Mouse (Mus musculus): ENCODE measurements around the gene Uhrf2. TPM values are rescaled to one million over a fixed set of nuclear protein-coding genes. Genes with fewer than 3 reads are reported as not detected.
"Not testable (repeated sequence)": the region's sequence is repeated elsewhere in the genome, so short reads cannot be mapped to it uniquely, and the experiment has no call there.

Gene Uhrf2
- polyA plus RNA-seq, 1 experiment: 17.2 TPM

DNA sequence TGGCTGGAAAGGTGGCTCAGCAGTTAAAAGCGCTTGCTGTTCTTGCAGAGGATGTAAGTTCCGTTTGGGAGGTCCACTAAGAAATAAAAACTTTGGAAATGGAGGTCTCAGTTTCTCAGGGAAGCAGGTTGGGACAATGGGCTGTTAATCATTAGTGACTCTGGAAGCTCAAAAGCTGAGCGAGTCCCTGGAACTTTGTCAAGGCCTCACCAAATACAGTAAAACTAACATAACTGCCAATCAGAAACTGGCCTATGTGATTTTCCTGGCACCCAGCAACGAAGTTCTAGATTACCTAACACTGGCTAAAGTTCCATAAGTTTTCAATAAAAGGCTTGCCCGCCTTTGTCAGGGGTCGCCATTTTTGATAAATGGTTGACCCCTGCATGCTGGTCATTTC lies 14.2 kb upstream of the Uhrf2 start:
- Histone ChIP-seq H3K27me3 (ENCODE audit: control insufficient read depth, insufficient read depth, insufficient read length) (peaks cover 11% of the 10 kb centered on the region), H3ac (ENCODE audit: control insufficient read depth, insufficient read length) (no peak overlapping the region), H3K79me2 (ENCODE audit: control insufficient read depth, insufficient read depth) (no peaks in the 10 kb centered on the region), H3K4me2 (ENCODE audit: low read depth) (no peak overlapping the region), H3K36me3 (ENCODE audit: control insufficient read depth, insufficient read depth) (no peaks in the 10 kb centered on the region), H3K4me3 (no peak overlapping the region)
- TF ChIP-seq MYOD1 (IDR thresholded peaks at IDR 0.05; ENCODE audit: control insufficient read depth in 1 of 3, insufficient read length in 2 of 3, low read depth in 2 of 3) (no peak), MAX (IDR thresholded peaks at IDR 0.05; ENCODE audit: low read depth) (no peak), REST (IDR thresholded peaks at IDR 0.05; ENCODE audit: insufficient read depth, insufficient read length) (no peak), CEBPB (IDR thresholded peaks at IDR 0.05; ENCODE audit: insufficient read depth, poor library complexity, severe bottlenecking) (no peak), TCF12 (IDR thresholded peaks at IDR 0.05; ENCODE audit: insufficient read depth, poor library complexity, severe bottlenecking) (no peak)

DNA sequence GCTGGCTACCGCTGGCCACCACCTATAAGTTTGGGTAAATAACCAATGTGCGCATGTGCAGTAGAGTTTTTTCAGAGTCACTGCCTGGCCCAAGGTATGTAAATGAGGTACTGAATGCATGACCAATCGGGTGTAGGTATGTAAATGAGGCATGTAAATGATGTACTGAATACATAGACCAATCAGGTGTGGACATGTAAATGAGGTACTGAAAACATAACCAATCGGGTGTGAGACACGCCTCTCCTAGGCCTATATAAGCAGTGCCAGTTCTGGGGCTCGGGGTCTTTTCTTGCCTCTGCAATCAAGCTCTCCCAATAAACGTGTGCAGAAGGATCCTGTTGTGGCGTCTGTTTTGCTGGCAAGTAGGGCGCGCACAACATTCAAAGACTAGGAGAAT lies 6.9 kb upstream of the Uhrf2 start:
- not testable (repeated sequence) for H3K36me3 ChIP-seq (ENCODE audit: control insufficient read depth, insufficient read depth); H3K79me2 ChIP-seq (ENCODE audit: control insufficient read depth, insufficient read depth); H3K4me2 ChIP-seq (ENCODE audit: low read depth); H3K27me3 ChIP-seq (ENCODE audit: control insufficient read depth, insufficient read depth, insufficient read length); H3K4me3 ChIP-seq; H3ac ChIP-seq (ENCODE audit: control insufficient read depth, insufficient read length)

DNA sequence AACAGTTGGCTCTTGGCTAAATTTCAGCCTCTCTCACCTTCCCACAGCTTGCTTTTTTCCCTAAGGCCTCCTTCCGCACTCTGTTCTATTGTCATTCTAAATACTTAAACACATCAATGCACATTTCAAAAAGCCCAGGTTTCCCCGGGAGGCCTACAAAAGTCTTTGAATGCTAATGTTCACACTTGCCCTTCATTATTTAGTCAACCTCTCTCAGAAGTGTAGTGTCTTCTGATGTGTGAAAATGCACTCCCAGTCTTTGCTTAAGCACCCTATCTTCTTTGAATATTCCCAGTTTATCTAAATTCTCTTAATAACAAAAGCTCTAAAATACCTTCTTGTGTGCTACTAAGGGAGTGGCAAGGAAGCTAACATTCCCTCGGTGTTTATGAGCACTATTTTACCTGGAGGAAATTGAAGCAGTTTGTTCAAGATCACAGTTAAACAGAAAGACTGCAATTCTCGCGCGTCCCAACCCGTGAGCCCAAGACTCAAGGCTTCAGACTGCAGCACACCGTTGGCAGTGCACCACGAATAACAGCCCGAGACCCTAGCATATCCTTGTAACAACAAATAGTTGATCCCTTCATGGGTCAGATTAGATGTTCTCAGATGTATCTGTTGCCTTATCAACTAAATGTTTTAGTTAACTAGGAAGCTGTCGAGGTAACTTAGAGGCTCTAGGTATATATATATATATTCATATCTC lies 1.2 kb upstream of the Uhrf2 start:
- Histone ChIP-seq H3ac (ENCODE audit: control insufficient read depth, insufficient read length) (no peak overlapping the region), H3K4me3 (peak overlapping the region; percentile 67)
- TF ChIP-seq MAX (IDR thresholded peaks at IDR 0.05; ENCODE audit: low read depth) (no peak), MYOG (IDR thresholded peaks at IDR 0.05; ENCODE audit: control insufficient read depth in 1 of 3, insufficient read depth in 1 of 3, insufficient read length in 2 of 3, low read depth in 2 of 3) (no peak), MYOD1 (IDR thresholded peaks at IDR 0.05; ENCODE audit: control insufficient read depth in 1 of 3, insufficient read length in 2 of 3, low read depth in 2 of 3) (no peak)

DNA sequence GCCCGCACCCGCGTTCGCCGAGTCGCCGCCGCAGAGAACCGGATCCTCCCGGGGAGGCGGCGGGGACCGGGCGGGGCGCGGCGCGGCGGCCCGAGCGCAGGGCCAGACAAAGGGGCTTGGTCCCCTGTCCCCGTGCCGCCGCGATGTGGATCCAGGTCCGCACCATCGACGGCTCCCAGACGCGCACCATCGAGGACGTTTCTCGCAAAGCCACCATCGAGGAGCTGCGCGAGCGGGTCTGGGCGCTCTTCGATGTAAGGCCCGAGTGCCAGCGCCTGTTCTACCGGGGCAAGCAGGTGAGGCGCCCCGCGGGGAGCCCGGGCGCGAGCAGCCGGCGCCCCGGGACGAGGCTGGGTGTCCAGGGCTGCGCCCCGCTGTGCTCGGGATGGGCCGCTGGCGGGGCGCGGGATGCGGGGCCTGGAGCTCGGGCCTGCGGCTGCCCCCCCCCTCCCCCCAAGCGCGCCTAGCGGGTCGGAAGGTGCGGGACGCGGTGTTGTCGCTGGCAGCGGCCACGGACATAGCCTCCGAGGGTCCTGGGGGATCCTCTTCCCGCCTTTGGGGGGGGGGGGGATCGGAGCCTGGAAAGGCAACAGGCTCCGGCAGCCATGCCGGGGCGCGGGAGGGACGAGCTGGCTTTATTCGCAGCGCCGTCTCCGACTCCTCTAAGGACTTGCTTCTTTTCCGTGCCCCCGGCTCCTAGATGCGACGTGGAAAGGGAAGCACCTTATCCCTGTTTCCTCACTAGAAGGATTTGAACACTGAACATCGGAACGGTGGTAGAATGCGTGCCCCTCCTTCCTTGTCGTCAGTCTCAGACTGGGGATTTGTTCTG lies 539 bp downstream of the Uhrf2 start:
- H3K27me3 ChIP-seq (ENCODE audit: control insufficient read depth, insufficient read depth, insufficient read length): no peaks in the 10 kb centered on the region
- peak overlapping the region; percentile 67 for H3K4me3 ChIP-seq
- TF ChIP-seq POLR2A (IDR thresholded peaks at IDR 0.05; ENCODE audit: insufficient read length, low read depth) (peak; percentile 21), REST (IDR thresholded peaks at IDR 0.05; ENCODE audit: insufficient read depth, insufficient read length) (no peak)
- peak overlapping the region; percentile 88 for H3ac ChIP-seq (ENCODE audit: control insufficient read depth, insufficient read length)
- H3K4me2 ChIP-seq (ENCODE audit: low read depth): peak overlapping the region; percentile 68
- no peaks in the 10 kb centered on the region for H3K36me3 ChIP-seq (ENCODE audit: control insufficient read depth, insufficient read depth)
- peaks cover 48% of the 10 kb centered on the region for H3K79me2 ChIP-seq (ENCODE audit: control insufficient read depth, insufficient read depth)

More for the DNA sequence above, 1.2 kb upstream of the Uhrf2 start:
- Histone ChIP-seq H3K27me3 (ENCODE audit: control insufficient read depth, insufficient read depth, insufficient read length) (no peaks in the 10 kb centered on the region), H3K36me3 (ENCODE audit: control insufficient read depth, insufficient read depth) (no peaks in the 10 kb centered on the region), H3K4me2 (ENCODE audit: low read depth) (no peak overlapping the region), H3K79me2 (ENCODE audit: control insufficient read depth, insufficient read depth) (peaks cover 31% of the 10 kb centered on the region)

DNA sequence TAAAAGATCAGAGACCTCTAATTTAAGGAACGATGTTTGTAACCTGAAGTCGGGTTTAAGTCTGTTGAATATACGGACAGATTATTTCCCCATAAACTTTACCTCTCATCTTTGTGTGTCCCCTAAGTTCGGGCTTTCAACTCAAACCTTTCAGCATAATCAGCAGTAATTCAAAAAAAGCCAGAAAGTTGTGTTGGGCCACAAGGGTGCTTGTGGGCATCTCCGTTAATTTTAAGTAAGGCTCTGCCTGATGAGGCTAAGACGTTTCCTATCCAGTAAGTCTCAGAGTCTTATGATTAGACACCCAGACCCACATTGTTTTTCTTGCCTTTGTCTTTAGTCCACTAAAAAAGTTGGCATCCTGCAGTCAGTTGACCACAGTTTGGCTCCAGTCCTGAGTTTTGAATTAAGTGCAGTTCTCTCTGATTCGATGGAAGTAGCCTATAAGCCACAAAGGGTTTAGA lies 1.2 kb downstream of the Uhrf2 start:
- Histone ChIP-seq H3K27me3 (ENCODE audit: control insufficient read depth, insufficient read depth, insufficient read length) (no peaks in the 10 kb centered on the region), H3K4me3 (peak overlapping the region; percentile 67), H3K36me3 (ENCODE audit: control insufficient read depth, insufficient read depth) (no peaks in the 10 kb centered on the region), H3K79me2 (ENCODE audit: control insufficient read depth, insufficient read depth) (peaks cover 55% of the 10 kb centered on the region), H3K4me2 (ENCODE audit: low read depth) (peak overlapping the region; percentile 68), H3ac (ENCODE audit: control insufficient read depth, insufficient read length) (peak overlapping the region; percentile 88)
- TF ChIP-seq E2F4 (IDR thresholded peaks at IDR 0.05; ENCODE audit: insufficient read depth) (peak; percentile 29), SRF (IDR thresholded peaks at IDR 0.05; ENCODE audit: control insufficient read depth, insufficient read length, low read depth) (no peak), POLR2AphosphoS2 (IDR thresholded peaks at IDR 0.05; ENCODE audit: insufficient read length, low read depth) (no peak)

DNA sequence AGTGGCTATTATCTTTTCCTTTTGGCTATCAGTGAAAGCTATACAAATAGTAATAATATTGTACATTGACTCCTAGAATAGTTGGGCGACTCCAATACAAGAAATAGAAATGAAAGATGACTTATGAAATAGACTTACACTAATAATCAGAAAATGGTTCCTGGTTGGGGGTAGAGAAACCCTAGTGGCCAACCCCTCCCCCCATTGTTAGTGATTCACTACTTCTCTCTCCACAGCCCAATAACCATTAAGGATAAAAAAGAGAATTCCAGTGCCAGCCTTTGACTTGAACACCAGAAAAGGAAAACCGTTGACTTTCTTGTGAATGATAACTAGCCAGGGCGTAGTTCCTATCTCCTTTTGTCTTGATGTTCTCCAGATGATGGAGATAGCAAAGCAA lies 1.9 kb downstream of the Uhrf2 start:
- no peaks in the 10 kb centered on the region for H3K27me3 ChIP-seq (ENCODE audit: control insufficient read depth, insufficient read depth, insufficient read length)
- peak overlapping the region; percentile 68 for H3K4me2 ChIP-seq (ENCODE audit: low read depth)
- H3ac ChIP-seq (ENCODE audit: control insufficient read depth, insufficient read length): no peak overlapping the region
- no peak for TF ChIP-seq USF1 (IDR thresholded peaks at IDR 0.05; ENCODE audit: low read depth)
- TF ChIP-seq MAX (IDR thresholded peaks at IDR 0.05; ENCODE audit: low read depth): no peak
- no peak for TF ChIP-seq CEBPB (IDR thresholded peaks at IDR 0.05; ENCODE audit: insufficient read depth, poor library complexity, severe bottlenecking)
- TF ChIP-seq MYOD1 (IDR thresholded peaks at IDR 0.05; ENCODE audit: control insufficient read depth in 1 of 3, insufficient read length in 2 of 3, low read depth in 2 of 3): no peak
- TF ChIP-seq SRF (IDR thresholded peaks at IDR 0.05; ENCODE audit: control insufficient read depth, insufficient read length, low read depth): no peak
- TF ChIP-seq MYOG (IDR thresholded peaks at IDR 0.05; ENCODE audit: control insufficient read depth in 1 of 3, insufficient read depth in 1 of 3, insufficient read length in 2 of 3, low read depth in 2 of 3): no peak
- TF ChIP-seq POLR2AphosphoS2 (IDR thresholded peaks at IDR 0.05; ENCODE audit: insufficient read length, low read depth): no peak
- TF ChIP-seq TCF3 (IDR thresholded peaks at IDR 0.05; ENCODE audit: insufficient read length, low read depth): no peak
- no peak for TF ChIP-seq REST (IDR thresholded peaks at IDR 0.05; ENCODE audit: insufficient read depth, insufficient read length)
- TF ChIP-seq E2F4 (IDR thresholded peaks at IDR 0.05; ENCODE audit: insufficient read depth): no peak
- TF ChIP-seq TCF12 (IDR thresholded peaks at IDR 0.05; ENCODE audit: insufficient read depth, poor library complexity, severe bottlenecking): no peak
- TF ChIP-seq POLR2A (IDR thresholded peaks at IDR 0.05; ENCODE audit: insufficient read length, low read depth): no peak
- H3K4me3 ChIP-seq: peak overlapping the region; percentile 67
- H3K36me3 ChIP-seq (ENCODE audit: control insufficient read depth, insufficient read depth): no peaks in the 10 kb centered on the region
- peaks cover 62% of the 10 kb centered on the region for H3K79me2 ChIP-seq (ENCODE audit: control insufficient read depth, insufficient read depth)

Data from myocyte (in vitro differentiated cells).